ENCODE assay signal across 10 mouse cellular contexts in genomic region chr12:71796517-71796916, GRCm38 (mm10). TPM values are rescaled to one million over a fixed set of nuclear protein-coding genes. Genes with fewer than 3 reads are reported as not detected.
A peak's percentile ranks its signal among the peaks of the same experiment; 100 is the strongest.
DNase-seq lines count a peak whose midpoint lies in the region; ATAC-seq lines count a peak whose summit lies in the region.
"Had no signal": no experiment of that assay in that cellular context is flagged by ENCODE, and none has a peak within 500 bp of the region (broad histone marks: within the 10 kb centered on the region; RNA-seq: fewer than 3 reads in every experiment).

No protein-coding gene starts in this region.

- WGBS in forebrain, embryonic 11.5 days, result 9% methylated on average over 7 of the region's 7 CpGs
- WGBS in forebrain, embryonic 15.5 days, result 4% methylated on average over 7 of the region's 7 CpGs
- 6% methylated on average over 7 of the region's 7 CpGs for WGBS in lung, embryonic 15.5 days
- WGBS in embryonic facial prominence, embryonic 12.5 days, result 3% methylated on average over 7 of the region's 7 CpGs

- no peaks in the 10 kb centered on the region for H3K27me3 ChIP-seq in forebrain, embryonic 11.5 days (ENCODE audit: control insufficient read depth, insufficient read depth, low read length)
- H3K27me3 ChIP-seq in forebrain, embryonic 15.5 days, result no peaks in the 10 kb centered on the region
- H3K27me3 ChIP-seq in lung, embryonic 15.5 days, result no peaks in the 10 kb centered on the region
- no peaks in the 10 kb centered on the region for H3K27me3 ChIP-seq in embryonic facial prominence, embryonic 12.5 days

- H3K36me3 ChIP-seq in forebrain, embryonic 11.5 days (ENCODE audit: control insufficient read depth, insufficient read depth, low read length), result no peaks in the 10 kb centered on the region
- H3K36me3 ChIP-seq in forebrain, embryonic 15.5 days, result no peaks in the 10 kb centered on the region
- H3K36me3 ChIP-seq in lung, embryonic 15.5 days, result no peaks in the 10 kb centered on the region
- H3K36me3 ChIP-seq in embryonic facial prominence, embryonic 12.5 days, result no peaks in the 10 kb centered on the region

- no peak for ATAC-seq in forebrain, embryonic 11.5 days (replicated peaks; ENCODE audit: low FRiP score)
- ATAC-seq in forebrain, embryonic 15.5 days (replicated peaks), result no peak
- ATAC-seq in lung, embryonic 15.5 days (ENCODE audit: borderline replicate concordance, extremely low read depth, low FRiP score, low TSS enrichment), result no peak
- ATAC-seq in embryonic facial prominence, embryonic 12.5 days (ENCODE audit: insufficient number of reproducible peaks, insufficient read depth, low FRiP score, low TSS enrichment), result no peak
- no peak for ATAC-seq in cerebellum, adult (ENCODE audit: insufficient number of reproducible peaks, low FRiP score, low TSS enrichment)

- DNase-seq in forebrain, embryonic 11.5 days (ENCODE audit: low spot score), result peak; percentile 56
- no peak for DNase-seq in lung, postnatal 36 days
- peak; percentile 74 to 83 for DNase-seq in kidney, postnatal 4 days
- no peak for DNase-seq in layer of hippocampus, postnatal 36 days
- DNase-seq: cerebellum, adult 18-20 months had no signal

- H3K4me3 ChIP-seq in forebrain, embryonic 11.5 days (ENCODE audit: low read depth, low read length), result no peak overlapping the region
- H3K4me3 ChIP-seq in forebrain, embryonic 15.5 days, result no peak overlapping the region
- no peak overlapping the region for H3K4me3 ChIP-seq in lung, embryonic 15.5 days
- no peak overlapping the region for H3K4me3 ChIP-seq in embryonic facial prominence, embryonic 12.5 days
- H3K4me3 ChIP-seq: myocyte had no signal

- no peaks in the 10 kb centered on the region for H3K9me3 ChIP-seq in forebrain, embryonic 11.5 days (ENCODE audit: control insufficient read depth, low read length)
- no peaks in the 10 kb centered on the region for H3K9me3 ChIP-seq in forebrain, embryonic 15.5 days
- no peaks in the 10 kb centered on the region for H3K9me3 ChIP-seq in lung, embryonic 15.5 days
- no peaks in the 10 kb centered on the region for H3K9me3 ChIP-seq in embryonic facial prominence, embryonic 12.5 days

- no peak overlapping the region; the same call in 1 of the 2 replicates for H3K9ac ChIP-seq in forebrain, embryonic 11.5 days (ENCODE audit: low read length)
- H3K9ac ChIP-seq in forebrain, embryonic 15.5 days (replicated peaks), result no peak overlapping the region
- no peak overlapping the region for H3K9ac ChIP-seq in lung, embryonic 15.5 days
- H3K9ac ChIP-seq in embryonic facial prominence, embryonic 12.5 days, result no peak overlapping the region

- 0 out of 2 replicates have a peak overlapping the region, but pooled peaks have one; percentile 5 for H3K4me2 ChIP-seq in forebrain, embryonic 11.5 days (ENCODE audit: low read depth, low read length, severe bottlenecking)
- no peak overlapping the region for H3K4me2 ChIP-seq in forebrain, embryonic 15.5 days (replicated peaks)
- H3K4me2 ChIP-seq in lung, embryonic 15.5 days, result peak overlapping the region; percentile 27; the same call in 1 of the 2 replicates
- H3K4me2 ChIP-seq in embryonic facial prominence, embryonic 12.5 days (replicated peaks), result peak overlapping the region; percentile 39

- 0 out of 2 replicates have a peak, but pooled peaks cover 3% of the 10 kb centered on the region for H3K4me1 ChIP-seq in forebrain, embryonic 11.5 days (replicated peaks; ENCODE audit: control insufficient read depth, insufficient read depth, low read length)
- peaks cover 5% of the 10 kb centered on the region for H3K4me1 ChIP-seq in forebrain, embryonic 15.5 days
- H3K4me1 ChIP-seq in lung, embryonic 15.5 days, result peaks cover 18% of the 10 kb centered on the region
- H3K4me1 ChIP-seq in embryonic facial prominence, embryonic 12.5 days, result peaks cover 23% of the 10 kb centered on the region; the same call in 1 of the 2 replicates

- H3K27ac ChIP-seq in forebrain, embryonic 11.5 days (ENCODE audit: low read depth, low read length), result no peak overlapping the region
- no peak overlapping the region for H3K27ac ChIP-seq in forebrain, embryonic 15.5 days (replicated peaks)
- H3K27ac ChIP-seq in lung, embryonic 15.5 days, result no peak overlapping the region
- peak overlapping the region; percentile 32; the same call in 1 of the 2 replicates for H3K27ac ChIP-seq in embryonic facial prominence, embryonic 12.5 days

RNA-seq across cellular contexts. Expression of gene Daam1, which starts 34.4 kb away (rescaled TPM):
- 16.8 and 17.7 TPM in 2 replicates for polyA plus RNA-seq in forebrain, embryonic 11.5 days (2014; fragmentation: Nextera tagmentation; extraction: Ambion mirVana)
- 23.7 and 25.6 TPM in 2 replicates for polyA plus RNA-seq in forebrain, embryonic 15.5 days (2015; fragmentation: Nextera tagmentation; extraction: Ambion mirVana)
- 12.2 and 13.8 TPM in 2 replicates for polyA plus RNA-seq in lung, embryonic 15.5 days (2015; fragmentation: Nextera tagmentation; extraction: Ambion mirVana)
- polyA plus RNA-seq in embryonic facial prominence, embryonic 12.5 days (2016; fragmentation: Nextera tagmentation; extraction: Ambion mirVana), result 8.4 and 9.8 TPM in 2 replicates
- total RNA-seq in layer of hippocampus, postnatal 36 days (2021), result 10 to 100 TPM; 66.6 to 71.9 TPM

Comparison
In these comparisons a context has a peak if more than half of its experiments do, and no peak if none do; other contexts are left out.
1. DNase-seq: peak in forebrain, embryonic 11.5 days (single experiment) and kidney, postnatal 4 days (2 of 2); none in lung, postnatal 36 days (single experiment) and layer of hippocampus, postnatal 36 days (0 of 2).